Mouse (Mus musculus) liver, embryonic 15.5 days (tissue): ENCODE results near the gene Pank4. TPM values are rescaled to one million over a fixed set of nuclear protein-coding genes. Genes with fewer than 3 reads are reported as not detected.

ENCODE experiments used
- ATAC-seq: fragments of 200-750 bp; cut with Nextera tagmentation; 2 replicates; pipeline ENCODE4 v1.8.0; 2017; ENCODE audit warnings: moderate number of reproducible peaks, mild to moderate bottlenecking, moderate library complexity; ENCODE audit not compliant: insufficient read depth
- H3K27ac ChIP-seq: fragments of 300-500 bp; sonication (generic); replicated peaks from 2 replicates; pipeline ENCODE4 v1.5.1; 2015; ENCODE audit warnings: mild to moderate bottlenecking, inconsistent platforms
- H3K27me3 ChIP-seq: fragments of 300-500 bp; sonication (generic); 2 replicates; pipeline ENCODE4 v1.6.1; 2015; ENCODE audit warnings: mild to moderate bottlenecking, inconsistent platforms
- H3K36me3 ChIP-seq: fragments of 300-500 bp; sonication (generic); replicated peaks from 2 replicates; pipeline ENCODE4 v1.6.1; 2015; ENCODE audit warnings: moderate library complexity, mild to moderate bottlenecking, inconsistent platforms
- H3K4me1 ChIP-seq: fragments of 300-500 bp; sonication (generic); replicated peaks from 2 replicates; pipeline ENCODE4 v1.6.1; 2015; ENCODE audit warnings: inconsistent platforms
- H3K4me2 ChIP-seq: fragments of 300-500 bp; sonication (generic); 2 replicates; pipeline ENCODE4 v1.6.1; 2015; ENCODE audit warnings: moderate library complexity, mild to moderate bottlenecking, inconsistent platforms
- H3K4me3 ChIP-seq: fragments of 300-500 bp; sonication (generic); replicated peaks from 2 replicates; pipeline ENCODE4 v1.5.1; 2015; ENCODE audit warnings: mild to moderate bottlenecking, inconsistent platforms
- H3K9ac ChIP-seq: fragments of 300-500 bp; sonication (generic); 2 replicates; pipeline ENCODE4 v1.6.1; 2015; ENCODE audit warnings: moderate library complexity, mild to moderate bottlenecking, inconsistent platforms
- H3K9me3 ChIP-seq: fragments of 300-500 bp; sonication (generic); replicated peaks from 2 replicates; pipeline ENCODE4 v1.6.1; 2016; ENCODE audit warnings: inconsistent platforms
- WGBS: fragments of 180-500 bp; shearing (Covaris S2); methylation state at CpG from one replicate; pipeline ENCODE4 v1.1.7; 2015; ENCODE audit warnings: mixed read lengths; ENCODE audit not compliant: insufficient replicate concordance; 5-methylcytosine and 5-hydroxymethylcytosine counted together
- polyA plus RNA-seq: library from polyadenylated mRNA; unstranded; fragments of >200 nt; fragmentation: Nextera tagmentation; extraction: Ambion mirVana; gene quantifications from 2 replicates; pipeline ENCODE4 v1.2.1, GENCODE M21; 2015

The Pank4 gene
- 21.7 and 24.4 TPM in 2 replicates for polyA plus RNA-seq

GRCm38 (mm10) chr4:154963901-154964580 is at the start of gene Pank4:
Pank4 (plus strand) TSS chr4:154964123.
- peaks cover 29% of the 10 kb centered on the region for H3K36me3 ChIP-seq
- peak within 1 kb of the TSS; percentile 93 for H3K27ac ChIP-seq
- H3K9ac ChIP-seq: peak within 1 kb of the TSS; percentile 88
- peak; percentile 85 for ATAC-seq
- H3K4me3 ChIP-seq: peak within 1 kb of the TSS; percentile 95
- no peaks in the 10 kb centered on the region for H3K9me3 ChIP-seq
- peak within 1 kb of the TSS; percentile 87 for H3K4me2 ChIP-seq
- H3K27me3 ChIP-seq: peaks cover 48% of the 10 kb centered on the region
- peaks cover 60% of the 10 kb centered on the region for H3K4me1 ChIP-seq
- under 1% methylated on average over 64 of the region's 66 CpGs for WGBS

- ATAC-seq: no peak
- Histone ChIP-seq H3K9me3 (peaks cover 3% of the 10 kb centered on the region; the same call in 1 of the 2 replicates), H3K9ac (no peak overlapping the region), H3K27ac (peak overlapping the region; percentile 98), H3K27me3 (no peaks in the 10 kb centered on the region), H3K4me1 (peaks cover 95% of the 10 kb centered on the region), H3K4me2 (no peak overlapping the region), H3K4me3 (no peak overlapping the region), H3K36me3 (peaks cover 58% of the 10 kb centered on the region)
- 91% methylated on average over 4 of the region's 4 CpGs for WGBS
Measured at GRCm38 (mm10) chr4:154914252-154914651, 49.7 kb upstream of the Pank4 start.

- Histone ChIP-seq H3K9ac (peak overlapping the region; percentile 8; the same call in 1 of the 2 replicates), H3K9me3 (peaks cover under 1% of the 10 kb centered on the region; the same call in 1 of the 2 replicates), H3K4me1 (peaks cover 91% of the 10 kb centered on the region), H3K36me3 (peaks cover 61% of the 10 kb centered on the region), H3K27ac (peak overlapping the region; percentile 98), H3K4me3 (no peak overlapping the region), H3K27me3 (no peaks in the 10 kb centered on the region), H3K4me2 (0 out of 2 replicates have a peak overlapping the region, but pooled peaks have one; percentile 9)
- no peak for ATAC-seq
- 35% methylated on average over 3 of the region's 3 CpGs for WGBS
Measured at GRCm38 (mm10) chr4:154914707-154915106, 49.2 kb upstream of the Pank4 start.

DNA sequence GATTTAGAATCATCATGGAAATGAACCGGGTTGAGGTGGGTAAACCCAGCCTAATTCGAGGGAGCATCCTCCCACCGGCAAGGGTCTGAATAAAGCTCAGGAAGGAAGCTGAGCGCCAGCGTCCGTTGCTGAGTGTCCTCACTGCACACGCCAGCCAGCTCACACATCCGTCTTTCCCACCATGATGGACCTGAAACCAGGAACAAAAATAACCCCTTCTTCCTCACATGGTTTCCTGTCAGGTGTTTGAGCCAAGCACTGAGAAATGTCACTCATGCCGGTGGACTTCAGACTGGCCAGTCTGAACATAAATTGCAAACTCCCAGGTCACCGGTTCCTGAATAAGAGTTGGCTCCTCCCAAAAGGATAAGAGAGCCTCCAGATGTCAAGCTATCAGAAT is 48.6 kb upstream of the Pank4 start:
- no peak for ATAC-seq
- Histone ChIP-seq H3K27ac (peak overlapping the region; percentile 98), H3K9me3 (no peaks in the 10 kb centered on the region), H3K4me2 (peak overlapping the region; percentile 9; the same call in 1 of the 2 replicates), H3K36me3 (peaks cover 67% of the 10 kb centered on the region), H3K27me3 (no peaks in the 10 kb centered on the region), H3K4me3 (no peak overlapping the region), H3K9ac (0 out of 2 replicates have a peak overlapping the region, but pooled peaks have one; percentile 12), H3K4me1 (peaks cover 85% of the 10 kb centered on the region)
- 33% methylated on average over 10 of the region's 10 CpGs for WGBS

DNA sequence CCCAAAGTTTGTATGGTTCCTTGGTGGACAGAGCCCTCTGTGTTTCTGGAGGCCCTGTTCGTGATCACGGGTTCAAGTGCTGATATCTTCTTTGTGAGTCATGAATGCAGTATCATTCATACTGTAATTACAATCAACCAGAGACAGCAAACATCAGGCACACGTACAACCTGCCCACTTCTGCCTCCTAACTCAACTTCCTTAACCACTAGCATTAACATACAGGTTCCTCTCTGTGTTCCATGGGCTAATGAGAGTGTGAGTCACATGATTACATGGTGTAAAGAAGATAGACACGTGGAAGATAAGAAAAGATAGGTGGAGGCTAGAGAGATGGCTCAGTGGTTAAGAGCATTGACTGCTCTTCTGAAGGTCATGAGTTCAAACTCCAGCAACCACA is 47.3 kb upstream of the Pank4 start:
- H3K4me1 ChIP-seq: peaks cover 81% of the 10 kb centered on the region
- peaks cover 80% of the 10 kb centered on the region for H3K36me3 ChIP-seq
- H3K9ac ChIP-seq: 0 out of 2 replicates have a peak overlapping the region, but pooled peaks have one; percentile 15
- H3K27ac ChIP-seq: peak overlapping the region; percentile 98
- no peaks in the 10 kb centered on the region for H3K9me3 ChIP-seq
- H3K4me3 ChIP-seq: no peak overlapping the region
- H3K27me3 ChIP-seq: no peaks in the 10 kb centered on the region
- WGBS: 49% methylated on average over 4 of the region's 4 CpGs
- H3K4me2 ChIP-seq: peak overlapping the region; percentile 0; the same call in 1 of the 2 replicates
- ATAC-seq: peak; percentile 14; the same call in 1 of the 2 replicates

DNA sequence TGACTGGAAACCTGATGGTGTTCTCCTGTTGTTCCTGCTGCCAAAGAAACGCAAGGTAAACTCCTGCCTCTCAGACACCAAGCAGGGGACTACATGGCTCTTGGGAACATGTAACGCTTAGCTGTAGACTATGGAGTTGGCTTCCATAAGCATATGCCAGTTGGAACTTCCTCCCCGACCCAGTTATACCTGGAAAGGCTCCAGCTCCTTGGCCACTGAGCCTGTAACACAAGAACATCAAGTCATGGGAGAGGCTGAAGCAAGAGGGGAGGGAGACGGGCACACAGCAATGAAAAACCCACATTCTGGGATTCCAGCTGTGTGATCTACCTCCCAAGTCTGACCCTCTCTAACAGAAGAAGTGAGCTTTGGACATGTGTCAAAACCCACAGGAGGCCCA is 41.6 kb upstream of the Pank4 start:
- WGBS: 92% methylated on average over 4 of the region's 4 CpGs
- Histone ChIP-seq H3K4me3 (peak overlapping the region; percentile 70), H3K27me3 (no peaks in the 10 kb centered on the region), H3K4me2 (peak overlapping the region; percentile 87), H3K9ac (peak overlapping the region; percentile 25), H3K27ac (peak overlapping the region; percentile 56), H3K36me3 (peaks cover 97% of the 10 kb centered on the region), H3K4me1 (peaks cover 79% of the 10 kb centered on the region), H3K9me3 (no peaks in the 10 kb centered on the region)
- no peak for ATAC-seq

- WGBS: 83% methylated on average over 5 of the region's 5 CpGs
- H3K36me3 ChIP-seq: peaks cover 91% of the 10 kb centered on the region
- peak overlapping the region; percentile 25 for H3K9ac ChIP-seq
- ATAC-seq: no peak
- peak overlapping the region; percentile 70 for H3K4me3 ChIP-seq
- peak overlapping the region; percentile 87 for H3K4me2 ChIP-seq
- H3K27ac ChIP-seq: peak overlapping the region; percentile 56
- peaks cover 75% of the 10 kb centered on the region for H3K4me1 ChIP-seq
- H3K27me3 ChIP-seq: no peaks in the 10 kb centered on the region
- no peaks in the 10 kb centered on the region for H3K9me3 ChIP-seq
Measured at GRCm38 (mm10) chr4:154922931-154923330, 41.0 kb upstream of the Pank4 start.

DNA sequence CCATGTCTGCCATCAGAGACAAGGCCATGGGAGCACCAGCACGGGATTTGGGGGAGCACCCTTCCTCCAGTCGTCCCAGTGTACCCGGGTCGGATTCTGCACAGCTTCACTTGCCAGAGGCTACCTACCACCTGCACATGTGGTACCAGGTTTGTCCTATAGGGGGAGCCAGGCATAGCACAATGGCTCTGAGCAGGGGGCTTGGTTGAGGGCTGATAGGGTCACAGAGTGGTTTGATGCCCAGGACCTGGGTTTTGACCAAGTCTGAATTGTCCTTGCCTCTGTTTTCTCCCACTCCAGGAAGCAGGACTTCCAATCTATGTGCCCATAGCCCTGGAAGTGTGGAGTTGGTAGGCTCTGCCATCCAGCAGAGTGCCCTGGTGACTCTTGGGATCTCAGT is 38.5 kb upstream of the Pank4 start:
- Histone ChIP-seq H3K4me2 (peak overlapping the region; percentile 87), H3K4me3 (peak overlapping the region; percentile 70), H3K36me3 (peaks cover 67% of the 10 kb centered on the region), H3K9me3 (no peaks in the 10 kb centered on the region), H3K4me1 (peaks cover 87% of the 10 kb centered on the region), H3K9ac (peak overlapping the region; percentile 91), H3K27ac (peak overlapping the region; percentile 95), H3K27me3 (no peaks in the 10 kb centered on the region)
- no peak for ATAC-seq
- 60% methylated on average over 4 of the region's 4 CpGs for WGBS

DNA sequence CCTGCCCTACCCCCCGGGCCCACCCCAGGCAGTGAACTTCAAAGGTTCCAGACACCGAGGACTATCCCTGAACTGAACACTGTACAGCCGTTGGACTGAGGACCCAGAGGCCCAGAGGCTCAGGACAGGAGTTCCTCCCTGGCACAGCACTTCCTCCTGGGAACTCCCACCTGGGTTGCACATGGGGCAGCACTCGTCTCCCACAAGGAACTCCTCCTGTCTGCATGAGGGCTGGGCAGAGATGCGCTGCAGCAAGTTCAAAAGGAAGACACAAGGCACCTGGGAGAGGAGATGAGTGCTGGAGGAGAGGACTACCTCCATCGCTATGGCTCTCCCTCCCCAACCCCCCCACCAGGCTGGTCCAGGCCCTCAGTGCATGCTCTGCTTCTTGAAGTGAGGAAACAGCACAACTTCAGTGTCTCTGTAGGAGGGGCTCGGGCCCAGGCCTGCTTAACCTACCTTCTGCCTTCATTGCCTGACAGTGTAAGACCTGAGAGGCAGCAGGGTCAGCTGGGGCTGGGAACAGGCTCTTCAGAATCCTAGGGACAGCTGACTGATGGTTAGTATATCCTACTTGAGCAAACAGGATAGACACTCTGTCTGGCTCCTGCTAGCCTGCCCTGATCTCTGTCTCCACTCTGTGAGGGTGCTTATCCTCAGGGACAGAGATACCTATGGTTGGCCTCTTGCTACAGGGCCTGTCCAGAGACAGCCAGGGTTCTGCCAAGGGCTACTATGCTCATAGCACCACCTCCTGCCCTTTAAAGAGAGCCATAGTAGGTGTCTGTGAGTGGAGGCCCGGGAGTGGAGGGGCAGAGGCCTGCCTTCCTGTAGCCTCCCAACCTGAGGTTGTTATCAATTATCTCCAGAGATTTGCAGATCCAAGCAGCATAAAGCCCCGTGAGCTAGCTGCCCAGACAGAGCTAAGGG is 36.7 kb upstream of the Pank4 start:
- Histone ChIP-seq H3K27ac (peak overlapping the region; percentile 95), H3K9ac (peak overlapping the region; percentile 91), H3K4me2 (peak overlapping the region; percentile 87), H3K4me1 (peaks cover 74% of the 10 kb centered on the region), H3K36me3 (peaks cover 50% of the 10 kb centered on the region), H3K9me3 (no peaks in the 10 kb centered on the region), H3K27me3 (no peaks in the 10 kb centered on the region), H3K4me3 (peak overlapping the region; percentile 70)
- ATAC-seq: peak; percentile 27
- WGBS: 25% methylated on average over 9 of the region's 9 CpGs

GRCm38 (mm10) chr4:154927899-154928337 is 36.0 kb upstream of the Pank4 start:
- peak overlapping the region; percentile 70 for H3K4me3 ChIP-seq
- peak overlapping the region; percentile 91 for H3K9ac ChIP-seq
- peak overlapping the region; percentile 95 for H3K27ac ChIP-seq
- peak; percentile 75 for ATAC-seq
- peaks cover 73% of the 10 kb centered on the region for H3K4me1 ChIP-seq
- peaks cover 43% of the 10 kb centered on the region for H3K36me3 ChIP-seq
- WGBS: 2% methylated on average over 5 of the region's 5 CpGs
- no peaks in the 10 kb centered on the region for H3K9me3 ChIP-seq
- H3K27me3 ChIP-seq: no peaks in the 10 kb centered on the region
- H3K4me2 ChIP-seq: peak overlapping the region; percentile 87
